Mouse (Mus musculus) lung, adult 10 weeks (tissue): Measurements from ENCODE around the gene Mfge8. TPM values are rescaled to one million over a fixed set of nuclear protein-coding genes. Genes with fewer than 3 reads are reported as not detected.

Experiments used
- polyA plus RNA-seq: library from polyadenylated mRNA; stranded (reverse); fragments of 350-450 nt; fragmentation: Illumina TruSeq; extraction: RNeasy Lipid Tissue Mini Kit (QIAGEN cat#74804); gene quantifications from one replicate; pipeline ENCODE4 v1.2.3, GENCODE M21; 2014; ENCODE audit warnings: low read depth, low replicate concordance; ENCODE audit not compliant: insufficient read depth

Mfge8 gene
- 205 TPM for polyA plus RNA-seq

DNA sequence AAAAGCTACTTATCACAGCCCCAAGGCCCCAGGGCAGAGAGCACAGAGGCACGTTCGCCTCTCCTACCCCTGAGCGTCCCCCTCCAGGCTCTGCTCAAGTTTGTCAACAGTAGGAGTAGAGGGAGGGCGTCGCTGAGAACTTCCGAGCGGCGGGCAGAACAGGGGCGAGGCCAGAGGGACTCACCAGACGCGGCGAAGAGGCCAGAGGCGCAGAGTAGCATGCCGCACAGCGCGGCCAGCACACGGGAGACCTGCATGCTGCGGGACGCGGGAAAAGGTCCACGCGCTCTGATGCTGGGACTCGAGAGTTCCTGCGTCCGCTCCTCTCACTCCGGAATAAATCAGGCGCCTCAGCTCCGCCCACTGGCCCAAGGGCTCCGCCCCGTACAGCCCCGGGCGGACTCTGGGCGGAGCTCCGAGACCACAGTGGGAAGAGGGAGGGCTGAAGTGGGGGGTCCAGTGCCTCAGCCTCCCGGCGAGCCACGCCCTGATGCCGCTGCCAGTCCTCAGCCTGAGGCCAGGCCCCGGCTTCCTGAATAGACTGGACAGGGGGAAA, at the start of gene Mfge8:
Gene Mfge8, minus strand, starts transcription at position 350 of the 556 bp plus-strand sequence.

DNA sequence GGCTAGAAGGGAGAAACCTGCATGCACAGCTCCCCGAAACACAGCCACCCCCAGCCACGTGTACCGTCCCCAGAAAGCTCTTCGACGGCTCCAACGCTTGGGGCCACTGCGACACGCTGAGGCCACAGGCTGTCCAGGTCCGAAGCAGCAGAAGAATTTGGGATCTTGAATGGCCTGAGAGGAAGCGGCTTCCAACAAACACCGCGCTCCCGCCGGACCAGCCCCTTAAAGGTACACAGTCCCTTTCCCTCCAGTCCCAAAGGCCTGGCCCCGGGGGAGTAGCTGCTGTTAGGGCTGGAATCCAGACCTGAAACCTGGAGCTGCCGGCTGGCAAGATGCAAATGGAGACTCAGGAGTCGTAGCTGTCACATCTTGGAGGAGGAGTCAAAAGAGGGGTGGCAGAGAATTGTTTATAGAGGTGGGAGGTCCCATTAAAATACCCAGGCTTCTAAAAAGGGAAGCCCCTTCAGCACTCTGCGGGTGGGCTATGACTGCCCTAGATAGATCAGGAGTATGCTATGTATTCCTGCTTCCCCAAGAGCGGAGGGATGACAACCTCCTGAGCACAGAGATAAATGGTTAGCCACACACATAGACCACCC, 17.9 kb downstream of the Mfge8 start, which contains the start of gene Hapln3:
Gene Hapln3, minus strand, starts transcription at position 176 of the 602 bp plus-strand sequence.

Other genes starting within 250 kb of the Mfge8 start
- gene Isg20, start 235.6 kb downstream of the Mfge8 start, polyA plus RNA-seq: 60.9 TPM
- not detected for gene Acan, start 95.6 kb downstream of the Mfge8 start, polyA plus RNA-seq
- 0.12 TPM for gene Hapln3, start 18.0 kb downstream of the Mfge8 start, polyA plus RNA-seq
- gene Abhd2, start 124.1 kb upstream of the Mfge8 start, polyA plus RNA-seq: 34.2 TPM
- 0.46 TPM for gene Rlbp1, start 238.0 kb upstream of the Mfge8 start, polyA plus RNA-seq
- 0.22 TPM for gene Fanci, start 242.9 kb upstream of the Mfge8 start, polyA plus RNA-seq